Mouse (Mus musculus) hindbrain, embryonic 11.5 days (tissue): ENCODE results near the gene St3gal6. TPM values are rescaled to one million over a fixed set of nuclear protein-coding genes. Genes with fewer than 3 reads are reported as not detected.

Experiments
- ATAC-seq: fragments of 200-750 bp; cut with Nextera tagmentation; 2 replicates; pipeline ENCODE4 v1.8.0; 2017; ENCODE audit warnings: mild to moderate bottlenecking, moderate TSS enrichment, moderate library complexity; ENCODE audit not compliant: low FRiP score
- DNase-seq: peaks from one replicate; pipeline ENCODE4 v3.0.0-alpha.2; 2015; ENCODE audit warnings: low spot score
- H3K27ac ChIP-seq: fragments of 300-500 bp; sonication (generic); 2 replicates; pipeline ENCODE4 v1.5.1; 2014; ENCODE audit warnings: mild to moderate bottlenecking, low read depth, low read length
- H3K27me3 ChIP-seq: fragments of 300-500 bp; sonication (generic); 2 replicates; pipeline ENCODE4 v1.6.1; 2014; ENCODE audit warnings: mild to moderate bottlenecking, low read length, moderate library complexity, mixed read lengths; ENCODE audit not compliant: control insufficient read depth, insufficient read depth
- H3K36me3 ChIP-seq: fragments of 300-500 bp; sonication (generic); 2 replicates; pipeline ENCODE4 v1.6.1; 2014; ENCODE audit warnings: mild to moderate bottlenecking, low read length, moderate library complexity, mixed read lengths; ENCODE audit not compliant: control insufficient read depth, insufficient read depth
- H3K4me1 ChIP-seq: fragments of 300-500 bp; sonication (generic); replicated peaks from 2 replicates; pipeline ENCODE4 v1.6.1; 2014; ENCODE audit warnings: low read length, mixed read lengths; ENCODE audit not compliant: control insufficient read depth, insufficient read depth
- H3K4me2 ChIP-seq: fragments of 300-500 bp; sonication (generic); replicated peaks from 2 replicates; pipeline ENCODE4 v1.6.1; 2014; ENCODE audit warnings: mild to moderate bottlenecking, low read depth, low read length
- H3K4me3 ChIP-seq: fragments of 300-500 bp; sonication (generic); 2 replicates; pipeline ENCODE4 v1.5.1; 2014; ENCODE audit warnings: low read depth, low read length
- H3K9ac ChIP-seq: fragments of 300-500 bp; sonication (generic); 2 replicates; pipeline ENCODE4 v1.6.1; 2014; ENCODE audit warnings: low read depth, low read length
- H3K9me3 ChIP-seq: fragments of 300-500 bp; sonication (generic); 2 replicates; pipeline ENCODE4 v1.6.1; 2016; ENCODE audit warnings: low read length; ENCODE audit not compliant: control insufficient read depth
- WGBS: fragments of 180-500 bp; shearing (Covaris S2); extraction: QIAGEN DNeasy Blood & Tissue Kit; methylation state at CpG from one replicate; pipeline ENCODE4 v1.1.7; 2014; 5-methylcytosine and 5-hydroxymethylcytosine counted together
- polyA plus RNA-seq: library from polyadenylated mRNA; unstranded; fragments of >200 nt; fragmentation: Nextera tagmentation; extraction: Ambion mirVana; gene quantifications from 2 replicates; pipeline ENCODE4 v1.2.1, GENCODE M21; 2014

St3gal6 gene
- polyA plus RNA-seq, 1 experiment from 2014 or later, result 9.8 TPM

DNA sequence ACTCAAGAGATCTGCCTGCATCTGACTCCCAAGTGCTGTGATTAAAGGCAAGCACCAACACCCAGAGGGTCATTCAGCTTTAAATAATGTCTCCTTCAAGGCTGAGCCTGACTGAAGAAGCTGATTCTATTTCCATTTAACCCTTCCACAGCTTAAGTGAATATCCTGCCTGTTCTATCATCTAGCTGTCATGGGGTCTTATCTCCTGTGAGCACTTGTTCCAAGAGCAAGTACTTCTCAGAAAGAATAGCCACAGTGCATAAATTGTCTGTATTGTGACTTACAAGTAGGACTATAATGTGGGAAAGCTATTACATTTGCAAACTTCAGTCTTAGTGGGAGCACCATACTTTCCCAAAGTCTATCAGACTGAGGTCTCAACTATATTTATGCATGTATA is 1.8 kb upstream of the St3gal6 start:
- H3K4me1 ChIP-seq, result no peaks in the 10 kb centered on the region
- no peak overlapping the region for H3K27ac ChIP-seq
- H3K9ac ChIP-seq, result no peak overlapping the region
- H3K36me3 ChIP-seq, result no peaks in the 10 kb centered on the region
- peaks cover 3% of the 10 kb centered on the region for H3K27me3 ChIP-seq
- DNase-seq (no peak), ATAC-seq (no peak)
- no peak overlapping the region for H3K4me3 ChIP-seq
- no peak overlapping the region for H3K4me2 ChIP-seq
- no peaks in the 10 kb centered on the region for H3K9me3 ChIP-seq

DNA sequence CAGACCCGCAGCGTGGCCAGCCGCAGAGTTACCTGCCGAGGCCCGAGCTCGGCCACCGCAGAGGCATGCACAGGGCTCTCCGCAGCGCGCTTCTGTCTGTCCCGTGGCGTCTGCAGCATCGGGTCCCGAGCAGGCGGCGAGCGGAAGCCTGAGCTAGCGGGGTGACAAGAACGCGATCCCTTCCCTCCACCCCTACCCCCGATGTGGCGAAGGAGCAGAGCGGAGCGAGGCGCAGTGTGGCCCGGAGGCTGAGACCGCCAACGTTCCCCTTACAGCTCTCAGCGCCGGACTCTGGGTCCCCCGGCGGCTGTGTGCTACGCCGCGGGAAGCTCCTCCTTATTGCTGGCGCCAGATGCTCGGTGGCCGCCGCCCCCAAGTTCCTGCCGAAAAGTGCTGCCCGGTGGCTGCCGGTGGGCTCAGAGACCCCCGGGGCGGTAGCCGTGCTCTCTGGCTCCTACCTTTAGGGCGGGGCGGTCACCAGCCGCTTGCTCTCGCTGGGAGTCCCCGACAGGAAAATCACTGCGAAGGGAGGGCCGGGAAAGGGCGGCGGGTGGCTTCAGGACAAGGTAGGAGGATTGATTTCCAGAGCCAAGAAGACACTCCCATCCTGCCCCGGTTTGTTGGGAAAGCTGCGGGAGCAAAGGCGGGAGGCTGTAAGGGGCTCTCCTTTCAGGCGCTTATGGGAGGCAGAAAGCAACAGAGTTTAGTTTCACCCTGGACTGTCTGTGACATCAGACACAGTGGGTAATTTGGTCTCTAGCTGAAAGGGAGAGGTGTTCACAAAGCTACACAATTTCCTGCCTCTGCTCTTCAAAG is 791 bp downstream of the St3gal6 start:
- peak overlapping the region; percentile 66 for H3K4me3 ChIP-seq
- H3K36me3 ChIP-seq, result no peaks in the 10 kb centered on the region
- 0 out of 2 replicates have a peak overlapping the region, but pooled peaks have one; percentile 10 for H3K27ac ChIP-seq
- WGBS, result under 1% methylated on average over 54 of the region's 58 CpGs
- peaks cover 3% of the 10 kb centered on the region for H3K27me3 ChIP-seq
- H3K4me1 ChIP-seq, result no peaks in the 10 kb centered on the region
- peak overlapping the region; percentile 64 for H3K9ac ChIP-seq
- peak overlapping the region; percentile 92 for H3K4me2 ChIP-seq
- ATAC-seq, result peak; percentile 88
- peak; percentile 76 for DNase-seq
- no peaks in the 10 kb centered on the region for H3K9me3 ChIP-seq

DNA sequence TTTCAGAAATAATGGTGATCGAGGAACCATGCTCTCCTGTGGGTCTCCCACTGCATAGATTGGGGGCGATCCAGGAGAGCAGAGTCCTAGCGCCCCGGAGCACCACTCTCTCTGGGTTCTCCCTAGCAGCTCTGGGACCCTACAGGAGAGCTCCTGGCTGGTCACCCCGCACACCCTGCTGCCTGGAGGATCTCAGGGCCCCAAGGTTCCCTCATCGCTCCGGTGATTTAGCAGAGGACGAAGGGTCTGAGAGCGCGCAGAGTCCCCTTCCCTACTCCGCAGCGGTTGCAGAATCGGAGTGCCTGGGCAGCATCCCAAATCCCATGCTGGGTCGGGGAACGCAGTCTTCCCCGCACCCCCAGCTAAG is 1.4 kb downstream of the St3gal6 start:
- no peaks in the 10 kb centered on the region for H3K36me3 ChIP-seq
- H3K27me3 ChIP-seq, result peaks cover 3% of the 10 kb centered on the region
- H3K9ac ChIP-seq, result peak overlapping the region; percentile 64
- DNase-seq (no peak), ATAC-seq (peak; percentile 71)
- no peak overlapping the region for H3K27ac ChIP-seq
- no peaks in the 10 kb centered on the region for H3K4me1 ChIP-seq
- H3K4me3 ChIP-seq, result peak overlapping the region; percentile 66
- H3K9me3 ChIP-seq, result no peaks in the 10 kb centered on the region
- WGBS, result 0% methylated on average over 16 of the region's 16 CpGs
- peak overlapping the region; percentile 92 for H3K4me2 ChIP-seq

DNA sequence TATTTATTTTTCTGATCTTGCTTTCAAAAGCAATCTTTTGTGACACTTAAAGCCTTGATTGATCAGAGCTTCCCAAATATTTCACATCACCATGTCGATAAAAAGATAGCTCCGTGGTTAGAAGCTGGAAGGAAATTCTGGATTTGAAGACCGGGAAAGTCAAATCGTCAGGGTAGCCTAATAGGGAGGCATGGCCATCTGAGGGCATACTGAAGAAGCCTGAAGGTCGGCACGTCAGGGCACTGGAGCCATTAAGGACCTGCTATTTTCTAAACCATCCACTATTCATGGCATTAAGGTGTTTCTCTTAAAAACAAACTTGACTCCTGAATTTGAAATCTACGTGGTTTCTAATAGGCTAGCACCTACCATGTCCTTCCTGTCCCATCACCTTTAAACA is 2.1 kb downstream of the St3gal6 start:
- ATAC-seq (no peak), DNase-seq (no peak)
- H3K4me3 ChIP-seq, result peak overlapping the region; percentile 66; the same call in 1 of the 2 replicates
- H3K4me2 ChIP-seq, result peak overlapping the region; percentile 92; the same call in 1 of the 2 replicates
- no peaks in the 10 kb centered on the region for H3K36me3 ChIP-seq
- 48% methylated on average over 7 of the region's 7 CpGs for WGBS
- no peak overlapping the region for H3K27ac ChIP-seq
- H3K27me3 ChIP-seq, result peaks cover 3% of the 10 kb centered on the region
- no peaks in the 10 kb centered on the region for H3K4me1 ChIP-seq
- no peak overlapping the region for H3K9ac ChIP-seq
- no peaks in the 10 kb centered on the region for H3K9me3 ChIP-seq

DNA sequence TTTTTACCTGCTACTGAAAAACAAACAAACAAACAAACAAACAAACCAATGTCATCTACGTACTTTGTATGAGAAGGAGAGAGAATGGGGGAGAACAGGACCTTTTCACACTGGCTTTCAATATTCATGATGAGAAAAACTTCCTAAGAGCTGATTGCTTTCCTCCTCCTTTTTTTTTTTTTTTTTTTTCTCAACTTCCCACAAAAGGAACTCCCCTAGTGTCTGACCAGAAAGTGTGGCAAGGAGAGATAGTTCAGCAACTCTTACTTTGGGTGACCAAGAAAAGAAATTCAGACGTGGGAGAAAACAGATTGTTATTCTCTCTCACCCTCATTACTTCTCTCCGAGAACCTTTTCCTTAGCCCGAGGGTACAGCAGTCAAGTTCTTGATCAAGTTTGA is 2.9 kb downstream of the St3gal6 start:
- no peaks in the 10 kb centered on the region for H3K4me1 ChIP-seq
- H3K4me2 ChIP-seq, result no peak overlapping the region
- ATAC-seq, result no peak
- no peaks in the 10 kb centered on the region for H3K9me3 ChIP-seq
- WGBS, result 77% methylated on average over 4 of the region's 4 CpGs
- DNase-seq, result no peak
- no peak overlapping the region for H3K9ac ChIP-seq
- no peaks in the 10 kb centered on the region for H3K36me3 ChIP-seq
- H3K4me3 ChIP-seq, result no peak overlapping the region
- no peak overlapping the region for H3K27ac ChIP-seq
- peaks cover 3% of the 10 kb centered on the region for H3K27me3 ChIP-seq

DNA sequence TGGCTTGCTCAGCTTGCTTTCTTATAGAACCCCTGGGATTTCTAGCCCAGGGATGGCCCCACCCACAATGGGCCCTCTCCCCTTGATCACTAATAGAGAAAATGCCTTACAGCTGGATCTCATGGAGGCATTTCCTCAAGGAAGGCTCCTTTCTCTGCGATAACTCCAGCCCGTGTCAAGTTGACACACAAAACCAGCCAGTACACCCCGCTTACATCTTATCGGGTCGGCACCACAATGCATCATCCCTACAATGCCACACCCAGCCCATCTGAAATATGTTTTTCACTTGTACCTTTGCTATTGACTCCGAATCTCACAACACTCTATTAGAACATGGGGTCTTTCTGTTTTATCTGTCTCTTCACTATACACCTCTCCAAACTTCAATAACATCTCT is 3.6 kb downstream of the St3gal6 start:
- DNase-seq, result no peak
- H3K9me3 ChIP-seq, result no peaks in the 10 kb centered on the region
- no peak overlapping the region for H3K9ac ChIP-seq
- peaks cover 3% of the 10 kb centered on the region for H3K27me3 ChIP-seq
- 86% methylated on average over 6 of the region's 6 CpGs for WGBS
- ATAC-seq, result no peak
- no peaks in the 10 kb centered on the region for H3K4me1 ChIP-seq
- no peak overlapping the region for H3K4me2 ChIP-seq
- no peak overlapping the region for H3K4me3 ChIP-seq
- H3K27ac ChIP-seq, result no peak overlapping the region
- no peaks in the 10 kb centered on the region for H3K36me3 ChIP-seq

DNA sequence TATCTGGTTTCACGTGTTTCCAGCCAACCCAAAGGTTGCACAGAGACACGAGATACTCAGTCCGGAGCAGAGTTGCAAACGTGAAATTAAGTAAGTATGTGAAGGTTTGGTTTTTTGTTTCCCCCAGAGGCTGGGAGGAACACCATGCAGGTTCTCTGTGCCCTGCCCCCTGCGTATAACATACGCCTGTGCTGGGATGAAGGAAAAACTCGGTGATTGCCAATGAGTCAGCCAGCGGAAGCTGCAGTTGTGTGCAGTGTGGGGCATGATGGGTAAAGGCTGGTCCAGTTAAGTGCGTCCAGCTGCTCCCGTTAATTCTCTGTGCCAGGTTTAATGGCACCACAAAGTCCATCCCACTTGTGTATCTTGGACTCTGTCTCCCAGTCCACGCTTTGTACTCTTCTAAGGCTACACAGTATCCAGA is 4.4 kb downstream of the St3gal6 start:
- no peak overlapping the region for H3K4me2 ChIP-seq
- no peak overlapping the region for H3K27ac ChIP-seq
- H3K9ac ChIP-seq, result no peak overlapping the region
- H3K4me3 ChIP-seq, result no peak overlapping the region
- no peaks in the 10 kb centered on the region for H3K4me1 ChIP-seq
- H3K9me3 ChIP-seq, result no peaks in the 10 kb centered on the region
- H3K36me3 ChIP-seq, result no peaks in the 10 kb centered on the region
- ATAC-seq (peak; percentile 38; the same call in 1 of the 2 replicates), DNase-seq (no peak)
- peaks cover 3% of the 10 kb centered on the region for H3K27me3 ChIP-seq
- WGBS, result 69% methylated on average over 11 of the region's 11 CpGs

DNA sequence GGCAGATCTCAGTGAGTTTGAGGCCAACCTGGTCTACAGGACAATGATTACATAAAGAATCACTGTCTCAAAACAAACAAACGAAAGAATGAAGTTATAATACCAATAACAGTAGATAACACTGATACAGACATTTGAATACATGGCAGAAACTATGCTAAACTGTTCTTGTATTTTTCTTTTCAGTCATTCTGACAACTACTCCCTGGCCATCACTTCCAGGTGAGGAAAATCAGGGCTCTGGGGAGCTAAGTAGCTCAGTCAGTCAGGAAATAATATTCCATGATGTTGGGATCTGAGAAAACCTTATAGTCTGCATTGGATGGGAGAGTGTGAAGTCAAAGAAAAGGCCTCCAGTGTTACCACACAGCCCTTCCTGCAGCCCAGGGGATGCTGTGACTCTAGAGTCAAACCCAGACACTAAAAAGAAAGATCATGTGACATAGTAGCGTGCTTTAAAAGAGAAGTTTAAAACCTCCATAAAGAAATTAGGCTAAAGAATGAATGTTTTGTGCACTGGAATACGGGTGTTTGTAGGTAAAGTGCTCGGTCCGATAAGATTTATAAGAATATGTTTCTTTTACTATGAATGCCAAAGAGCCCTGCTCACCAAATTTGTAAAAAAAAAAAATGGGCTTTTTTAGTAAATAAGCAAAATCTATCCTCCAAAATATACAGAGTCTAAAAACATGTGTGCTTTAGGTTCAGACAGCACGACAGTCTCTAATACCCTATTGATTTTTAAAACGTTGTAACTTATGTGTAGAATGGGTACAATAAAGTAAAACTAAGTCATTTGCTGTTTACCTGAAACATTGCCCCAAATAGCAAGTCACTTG is 6.9 kb downstream of the St3gal6 start:
- Histone ChIP-seq H3K27me3 (peaks cover 3% of the 10 kb centered on the region; the same call in 1 of the 2 replicates), H3K4me2 (no peak overlapping the region), H3K9ac (no peak overlapping the region), H3K9me3 (no peaks in the 10 kb centered on the region), H3K36me3 (no peaks in the 10 kb centered on the region), H3K27ac (no peak overlapping the region), H3K4me1 (no peaks in the 10 kb centered on the region), H3K4me3 (no peak overlapping the region)
- 91% methylated on average over 7 of the region's 7 CpGs for WGBS
- no peak for ATAC-seq
- no peak for DNase-seq
